Mouse (Mus musculus) layer of hippocampus, postnatal 14 days (tissue): ENCODE measurements around the gene Nrg4. TPM values are rescaled to one million over a fixed set of nuclear protein-coding genes. Genes with fewer than 3 reads are reported as not detected.
A peak's percentile ranks its signal among the peaks of the same experiment; 100 is the strongest.
"Not testable (repeated sequence)": the region's sequence is repeated elsewhere in the genome, so short reads cannot be mapped to it uniquely, and the experiment has no call there.

Source experiments
- DNase-seq, 2 experiments: peaks; one replicate each; pipeline ENCODE4 v3.0.0; 2021 to 2022; ENCODE audit warnings: low spot score in 2 of 2, mixed read lengths in 1 of 2
- total RNA-seq, 2 experiments: library from RNA; stranded (reverse); gene quantifications; 2 replicates each; pipeline ENCODE4 v1.2.3; 2021

The Nrg4 gene
- total RNA-seq, 2 experiments from 2014 or later = 0.39 to 0.76 TPM

- DNase-seq = no peak
These were observed 72.8 kb downstream of the Nrg4 start for GRCm38 (mm10) chr9:55253849-55254248.

- DNase-seq = not testable (repeated sequence)
These were observed 74.5 kb downstream of the Nrg4 start for GRCm38 (mm10) chr9:55252097-55252496.

- no peak for DNase-seq
These were observed 75.9 kb downstream of the Nrg4 start for GRCm38 (mm10) chr9:55250595-55251247.

- no peak for DNase-seq
These were observed 78.2 kb downstream of the Nrg4 start for GRCm38 (mm10) chr9:55248465-55248864.

GRCm38 (mm10) chr9:55246918-55247317 lies 79.7 kb downstream of the Nrg4 start:
- DNase-seq = no peak

GRCm38 (mm10) chr9:55246440-55246839 lies 80.2 kb downstream of the Nrg4 start:
- DNase-seq = no peak

- DNase-seq = not testable (repeated sequence)
These were observed 81.4 kb downstream of the Nrg4 start for GRCm38 (mm10) chr9:55245057-55245750.

GRCm38 (mm10) chr9:55244079-55244478 lies 82.6 kb downstream of the Nrg4 start:
- DNase-seq = no peak

- DNase-seq = no peak
These were observed 83.4 kb downstream of the Nrg4 start for GRCm38 (mm10) chr9:55243280-55243679.

- no peak for DNase-seq
These were observed 84.6 kb downstream of the Nrg4 start for GRCm38 (mm10) chr9:55241863-55242685.

- no peak for DNase-seq
These were observed 85.8 kb downstream of the Nrg4 start for GRCm38 (mm10) chr9:55240852-55241251.

- no peak for DNase-seq
These were observed 90.1 kb downstream of the Nrg4 start for GRCm38 (mm10) chr9:55236235-55237165.

- not testable (repeated sequence) for DNase-seq
These were observed 93.6 kb downstream of the Nrg4 start for GRCm38 (mm10) chr9:55233076-55233475.

- DNase-seq = no peak
These were observed 94.1 kb downstream of the Nrg4 start for GRCm38 (mm10) chr9:55232586-55232985.

- no peak for DNase-seq
These were observed 94.5 kb downstream of the Nrg4 start for GRCm38 (mm10) chr9:55232110-55232509.

- DNase-seq = no peak
These were observed 95.1 kb downstream of the Nrg4 start for GRCm38 (mm10) chr9:55231544-55231943.

GRCm38 (mm10) chr9:55229010-55229409 lies 97.6 kb downstream of the Nrg4 start:
- DNase-seq = no peak

GRCm38 (mm10) chr9:55228149-55228548 lies 98.5 kb downstream of the Nrg4 start:
- DNase-seq = no peak

- peak in 1 of 2 experiments; percentile 62 for DNase-seq
These were observed 100.4 kb downstream of the Nrg4 start for GRCm38 (mm10) chr9:55226251-55226650.

GRCm38 (mm10) chr9:55225165-55225737 lies 101.4 kb downstream of the Nrg4 start:
- no peak for DNase-seq
